Mouse (Mus musculus) left cerebral cortex, adult 2 months (tissue): ENCODE measurements around the gene Rassf3. TPM values are rescaled to one million over a fixed set of nuclear protein-coding genes. Genes with fewer than 3 reads are reported as not detected.

Experiments used
- DNase-seq, 2 experiments: peaks; one replicate each; pipeline ENCODE4 v3.0.0; 2021 to 2022; ENCODE audit warnings: low spot score in 2 of 2, mixed read lengths in 1 of 2; ENCODE audit errors: extremely low spot score in 1 of 2
- H3K27ac ChIP-seq: fragments of 200-600 bp; 2 replicates; pipeline ENCODE4 v1.8.1; 2022
- H3K4me3 ChIP-seq: fragments of 200-600 bp; 2 replicates; pipeline ENCODE4 v1.8.1; 2022
- CTCF ChIP-seq: fragments of 200-600 bp; IDR thresholded peaks from 2 replicates; pipeline ENCODE4 v1.8.1; 2022; ENCODE audit warnings: antibody characterized with exemption, mild to moderate bottlenecking, moderate library complexity
- intact Hi-C: fragments of 180-260 bp; cut with DNase I; formaldehyde crosslinking; loops from one replicate; pipeline ENCODE4 v1.15.1; 2025
- total RNA-seq, 2 experiments: library from RNA; stranded (reverse); gene quantifications; 2 replicates each; pipeline ENCODE4 v1.2.3; 2021

Gene Rassf3
- total RNA-seq, 2 experiments from 2014 or later: 39.4 to 40.1 TPM

DNA sequence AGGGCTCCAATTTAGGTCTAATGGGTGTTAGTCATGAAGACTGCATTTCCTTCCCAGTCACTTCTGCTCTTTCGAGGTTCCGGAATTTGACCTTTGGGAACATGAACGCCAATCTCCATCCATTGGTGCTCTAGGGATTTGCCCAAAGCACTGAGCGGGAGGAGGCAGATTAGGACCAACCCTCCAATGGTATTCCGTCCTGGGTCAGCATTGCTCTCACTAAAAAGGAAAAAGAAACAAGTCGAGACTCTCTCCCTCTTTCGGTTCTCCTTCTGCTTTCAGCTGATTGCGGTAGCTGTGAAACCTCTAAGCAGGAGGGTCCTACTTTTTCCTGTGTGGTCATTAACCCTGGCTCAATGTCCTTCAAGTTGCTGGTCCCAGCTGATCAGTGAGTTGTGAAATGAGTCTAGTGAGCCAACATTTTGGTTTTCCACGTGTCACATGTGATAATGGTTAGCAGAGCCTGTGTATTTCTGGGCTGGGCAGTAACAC, 110.3 kb downstream of the Rassf3 start:
- Histone ChIP-seq H3K4me3 (peak overlapping the region; percentile 82), H3K27ac (peak overlapping the region; percentile 86)
- TF ChIP-seq CTCF: no peak
- intact Hi-C loops: no loop called here
- DNase-seq: no peak

DNA sequence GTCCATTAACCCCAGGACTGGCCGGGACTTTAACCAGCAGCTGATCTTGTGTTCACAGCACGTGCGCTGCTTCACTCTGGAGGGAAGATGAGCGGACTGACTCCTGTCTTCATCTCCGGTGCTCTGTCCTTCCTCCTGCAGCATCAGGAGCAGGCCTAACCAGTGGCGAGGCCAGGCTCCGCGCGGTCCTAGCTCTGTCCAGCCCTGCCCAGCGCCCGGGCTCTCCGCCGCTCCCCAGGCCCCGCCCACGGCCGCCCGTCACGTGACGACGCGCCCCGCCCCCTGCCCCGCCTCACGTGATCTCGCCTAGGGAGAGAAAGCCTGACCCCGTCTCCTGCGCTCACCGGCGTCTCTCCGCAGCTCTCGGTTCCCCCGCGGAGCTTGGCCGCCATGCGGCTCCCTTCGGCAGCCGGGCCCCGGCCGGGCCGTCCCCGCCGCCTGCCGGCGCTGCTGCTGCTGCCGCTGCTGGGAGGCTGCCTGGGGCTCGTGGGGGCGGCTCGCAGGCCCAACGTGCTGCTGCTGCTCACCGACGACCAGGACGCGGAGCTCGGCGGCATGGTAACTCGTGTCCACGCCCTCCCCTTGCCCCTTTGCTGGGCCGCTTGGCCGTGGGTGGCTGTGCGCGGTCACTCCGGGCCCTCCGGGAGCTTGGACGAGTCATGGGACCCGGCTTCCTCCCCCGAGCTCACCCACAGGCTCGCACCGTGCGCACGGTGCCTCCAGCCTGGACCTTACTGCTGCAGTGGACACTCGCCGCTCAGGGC, 111.2 kb downstream of the Rassf3 start, which contains the start of gene Gns:
Gns (plus strand) TSS at position 290 of the 764 bp plus-strand sequence.
- peak within 1 kb of the TSS; percentile 82 for H3K4me3 ChIP-seq
- intact Hi-C loops: no loop called here
- TF ChIP-seq CTCF: no peak; the same call in 1 of the 2 replicates
- H3K27ac ChIP-seq: peak within 1 kb of the TSS; percentile 86
- peak; percentile 85 for DNase-seq

DNA sequence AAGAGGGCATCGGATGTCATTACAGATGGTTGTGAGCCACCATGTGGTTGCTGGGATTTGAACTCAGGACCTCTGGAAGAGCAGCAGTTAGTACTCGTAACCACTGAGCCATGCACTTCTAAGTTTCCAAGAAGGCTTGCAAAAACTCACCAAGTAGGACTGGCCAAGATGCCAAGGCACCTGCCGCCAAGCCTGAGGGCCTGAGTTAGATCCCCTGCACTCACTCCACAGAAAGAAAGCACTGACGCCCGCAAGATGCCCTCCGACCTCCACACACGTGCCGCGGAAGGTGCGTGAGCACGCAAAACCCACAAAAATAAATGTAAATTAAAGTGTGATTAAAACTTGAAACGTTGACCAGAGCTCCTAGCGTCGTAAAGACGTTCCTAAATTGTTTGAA, 111.8 kb downstream of the Rassf3 start:
- TF ChIP-seq CTCF: no peak
- H3K27ac ChIP-seq: peak overlapping the region; percentile 68

DNA sequence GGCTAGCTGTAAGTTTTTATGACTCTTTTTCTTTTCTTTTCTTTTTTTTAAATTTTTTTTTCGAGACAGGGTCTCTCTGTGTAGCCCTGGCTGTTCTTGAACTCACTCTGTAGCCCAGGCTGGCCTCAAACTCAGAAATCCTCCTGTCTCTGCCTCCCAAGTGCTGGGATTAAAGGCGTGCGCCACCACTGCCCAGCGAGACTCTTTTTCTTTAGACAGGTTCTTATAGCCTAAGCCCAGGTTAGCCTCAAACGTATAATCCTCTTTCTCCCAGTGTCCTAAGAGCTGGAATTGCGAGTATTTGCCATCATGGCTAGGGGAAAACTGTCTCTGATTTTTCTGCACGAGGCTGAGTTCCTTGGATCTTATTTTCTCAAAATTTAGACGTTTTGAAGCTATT, 112.9 kb downstream of the Rassf3 start:
- intact Hi-C loops: no loop called here
- no peak overlapping the region for H3K27ac ChIP-seq
- DNase-seq: no peak
- no peak for TF ChIP-seq CTCF
- no peak overlapping the region for H3K4me3 ChIP-seq

More for the DNA sequence above, 111.8 kb downstream of the Rassf3 start:
- H3K4me3 ChIP-seq: peak overlapping the region; percentile 82
- intact Hi-C loops: no loop called here
- DNase-seq: no peak

DNA sequence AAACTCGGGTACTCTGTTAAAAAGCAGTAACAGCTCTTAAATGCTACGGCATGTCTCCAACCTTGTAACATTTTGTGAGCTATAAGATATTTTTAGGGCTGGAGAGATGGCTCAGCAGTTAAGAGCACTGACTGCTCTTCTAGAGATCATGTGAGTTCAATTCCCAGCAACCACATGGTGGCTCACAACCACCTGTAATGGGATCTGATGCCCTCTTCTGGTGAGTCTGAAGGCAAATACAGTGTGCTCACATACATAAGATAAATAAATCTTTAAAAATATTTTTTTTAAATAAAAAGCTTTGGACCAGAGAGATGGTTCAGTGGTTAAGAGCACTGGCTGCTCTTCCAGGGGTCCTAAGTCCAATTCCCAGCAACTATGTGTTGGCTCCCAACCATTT, 115.8 kb downstream of the Rassf3 start:
- intact Hi-C loops: no loop called here
- H3K27ac ChIP-seq: no peak overlapping the region
- TF ChIP-seq CTCF: no peak

More for the DNA sequence above, 115.8 kb downstream of the Rassf3 start:
- no peak overlapping the region for H3K4me3 ChIP-seq
- no peak for DNase-seq

Other genes with a start within 250 kb of the Rassf3 start
- 10 to 100 TPM; 88.1 to 91.0 TPM for gene Tbc1d30, start 125.1 kb downstream of the Rassf3 start, total RNA-seq
- 10 to 100 TPM; 82.3 to 86.4 TPM for gene Gns, start 111.3 kb downstream of the Rassf3 start, total RNA-seq
- gene Tbk1, start 110.4 kb upstream of the Rassf3 start, total RNA-seq: 10 to 100 TPM; 47.2 to 50.3 TPM
- gene Xpot, start 150.0 kb upstream of the Rassf3 start, total RNA-seq: 10 to 100 TPM; 63.8 to 76.9 TPM
- gene D930020B18Rik, start 165.2 kb upstream of the Rassf3 start, total RNA-seq: under 1 TPM in 1 of 2 experiments, not detected in 1; 0.42 TPM